Mouse (Mus musculus) embryonic fibroblast, embryonic 13.5 days (primary cell): Measurements from ENCODE around the gene Crcp.

Source experiments
- CTCF ChIP-seq: IDR thresholded peaks from 2 replicates; pipeline ENCODE4 v1.5.1; 2011; ENCODE audit warnings: mild to moderate bottlenecking, control low read depth, low read length, moderate library complexity, borderline replicate concordance; ENCODE audit not compliant: insufficient read depth
- POLR2A ChIP-seq: IDR thresholded peaks from 2 replicates; pipeline ENCODE4 v1.6.1; 2011; ENCODE audit warnings: low read depth, mild to moderate bottlenecking, control low read depth, low read length, moderate library complexity

GRCm38 (mm10) chr5:129993374-129993773 is 35.7 kb upstream of the Crcp start:
- TF ChIP-seq CTCF = no peak
- no peak for TF ChIP-seq POLR2A
